Mouse (Mus musculus): ENCODE results near the gene Camk2n2.
A peak's percentile ranks its signal among the peaks of the same experiment; 100 is the strongest.
"Not testable (repeated sequence)": the region's sequence is repeated elsewhere in the genome, so short reads cannot be mapped to it uniquely, and the experiment has no call there.

Gene Camk2n2

GRCm38 (mm10) chr16:20621191-20621990 lies at the start of gene Camk2n2:
Gene Camk2n2, minus strand, starts transcription at chr16:20621287.
- peak in 1 of 2 experiments; percentile 33 for DNase-seq (ENCODE audit: low spot score in 2 of 2)

GRCm38 (mm10) chr16:20670291-20670690 lies 49.2 kb upstream of the Camk2n2 start:
- DNase-seq (ENCODE audit: low spot score in 2 of 2): no peak

GRCm38 (mm10) chr16:20668013-20668412 lies 46.9 kb upstream of the Camk2n2 start, which contains the start of gene Eif4g1:
Gene Eif4g1, plus strand, starts transcription at chr16:20668313.
- DNase-seq (ENCODE audit: low spot score in 2 of 2): not testable (repeated sequence)

GRCm38 (mm10) chr16:20657661-20658060 lies 36.6 kb upstream of the Camk2n2 start:
- DNase-seq (ENCODE audit: low spot score in 2 of 2): no peak

GRCm38 (mm10) chr16:20653315-20653714 lies 32.2 kb upstream of the Camk2n2 start:
- no peak for DNase-seq (ENCODE audit: low spot score in 2 of 2)

- DNase-seq (ENCODE audit: low spot score in 2 of 2): no peak
Measured at GRCm38 (mm10) chr16:20651947-20652310, 30.8 kb upstream of the Camk2n2 start.

- DNase-seq (ENCODE audit: low spot score in 2 of 2): peak; percentile 90 to 96
Measured at GRCm38 (mm10) chr16:20651076-20651946, 30.2 kb upstream of the Camk2n2 start, which contains the start of gene Psmd2. Gene Psmd2, plus strand, starts transcription at chr16:20651652.

- DNase-seq (ENCODE audit: low spot score in 2 of 2): no peak
Measured at GRCm38 (mm10) chr16:20643911-20644310, 22.8 kb upstream of the Camk2n2 start.

GRCm38 (mm10) chr16:20642161-20642560 lies 21.1 kb upstream of the Camk2n2 start:
- peak; percentile 46 to 77 for DNase-seq (ENCODE audit: low spot score in 2 of 2)

- DNase-seq (ENCODE audit: low spot score in 2 of 2): peak; percentile 28 to 43
Measured at GRCm38 (mm10) chr16:20638367-20638766, 17.3 kb upstream of the Camk2n2 start.

- no peak for DNase-seq (ENCODE audit: low spot score in 2 of 2)
Measured at GRCm38 (mm10) chr16:20637410-20637809, 16.3 kb upstream of the Camk2n2 start.

- no peak for DNase-seq (ENCODE audit: low spot score in 2 of 2)
Measured at GRCm38 (mm10) chr16:20629731-20630634, 8.9 kb upstream of the Camk2n2 start, which contains the start of gene Ece2. Gene Ece2, plus strand, starts transcription at chr16:20629828.

- peak in 1 of 2 experiments; percentile 30 for DNase-seq (ENCODE audit: low spot score in 2 of 2)
Measured at GRCm38 (mm10) chr16:20628871-20629391, 7.8 kb upstream of the Camk2n2 start.

GRCm38 (mm10) chr16:20623211-20623610 lies 2.1 kb upstream of the Camk2n2 start:
- no peak for DNase-seq (ENCODE audit: low spot score in 2 of 2)

- DNase-seq (ENCODE audit: low spot score in 2 of 2): peak; percentile 51 to 53
Measured at GRCm38 (mm10) chr16:20621991-20622685, 1.1 kb upstream of the Camk2n2 start.

- no peak for DNase-seq (ENCODE audit: low spot score in 2 of 2)
Measured at GRCm38 (mm10) chr16:20620751-20621190, 316 bp downstream of the Camk2n2 start.

GRCm38 (mm10) chr16:20620399-20620735 lies 720 bp downstream of the Camk2n2 start:
- no peak for DNase-seq (ENCODE audit: low spot score in 2 of 2)

- no peak for DNase-seq (ENCODE audit: low spot score in 2 of 2)
Measured at GRCm38 (mm10) chr16:20619541-20620398, 1.3 kb downstream of the Camk2n2 start.

All from frontal cortex, postnatal 14 days (tissue).